Mouse (Mus musculus) liver, adult 2 months (tissue): Measurements from ENCODE around the gene Nectin3.

Experiments used
- CTCF ChIP-seq: fragments of 200-500 bp; IDR thresholded peaks from 2 replicates; pipeline ENCODE4 v1.5.1; 2011; ENCODE audit warnings: low read depth, low read length, control low read depth
- POLR2A ChIP-seq: fragments of 200-500 bp; IDR thresholded peaks from 2 replicates; pipeline ENCODE4 v1.6.1; 2011; ENCODE audit warnings: low read length, control low read depth; ENCODE audit not compliant: insufficient read depth; ENCODE audit errors: extremely low read depth

GRCm38 (mm10) chr16:46504006-46504405 lies 5.7 kb upstream of the Nectin3 start:
- TF ChIP-seq CTCF: no peak
- TF ChIP-seq POLR2A: no peak
